Mouse (Mus musculus) megakaryocyte, adult 5-6 weeks (primary cell): ENCODE results near the gene Gm10642. TPM values are rescaled to one million over a fixed set of nuclear protein-coding genes. Genes with fewer than 3 reads are reported as not detected.

Experiments used
- ATAC-seq: 2 replicates; pipeline ENCODE4 v1.8.0; 2016; ENCODE audit warnings: mild to moderate bottlenecking, inconsistent platforms; ENCODE audit not compliant: poor library complexity, severe bottlenecking
- total RNA-seq, 2 experiments: library from RNA; stranded (forward) in 1 of 2; stranded (reverse) in 1 of 2; fragments of 153-499, 151-499 nt in 1 of 2; fragments of 221-1000, 200-1000 nt in 1 of 2; gene quantifications; 2 replicates each; pipeline versions ENCODE4 v1.2.3 to v1.2.4; 2015 to 2017

The Gm10642 gene
- total RNA-seq, 2 experiments from 2014 or later: 0.99 to 1.0 TPM

GRCm38 (mm10) chr9:70671772-70672579 lies 15.9 kb downstream of the Gm10642 start:
- peak; percentile 70 for ATAC-seq

GRCm38 (mm10) chr9:70673656-70674055 lies 17.6 kb downstream of the Gm10642 start:
- no peak for ATAC-seq

- ATAC-seq: no peak
Observed at GRCm38 (mm10) chr9:70675117-70675516, 19.1 kb downstream of the Gm10642 start.

- ATAC-seq: no peak
Observed at GRCm38 (mm10) chr9:70675961-70676360, 19.9 kb downstream of the Gm10642 start.

GRCm38 (mm10) chr9:70678682-70679131 lies 22.7 kb downstream of the Gm10642 start, which contains the start of gene Adam10:
Gene Adam10, plus strand, starts transcription at chr9:70678997.
- ATAC-seq: peak; percentile 96

GRCm38 (mm10) chr9:70679132-70680091 lies 23.4 kb downstream of the Gm10642 start:
- peak; percentile 11 for ATAC-seq

- ATAC-seq: no peak
Observed at GRCm38 (mm10) chr9:70682202-70682601, 26.2 kb downstream of the Gm10642 start.

GRCm38 (mm10) chr9:70688301-70688968 lies 32.4 kb downstream of the Gm10642 start:
- no peak for ATAC-seq

- no peak for ATAC-seq
Observed at GRCm38 (mm10) chr9:70689926-70690325, 33.9 kb downstream of the Gm10642 start.

GRCm38 (mm10) chr9:70690579-70690978 lies 34.5 kb downstream of the Gm10642 start:
- ATAC-seq: no peak

GRCm38 (mm10) chr9:70691772-70692693 lies 36.0 kb downstream of the Gm10642 start:
- ATAC-seq: 0 out of 2 replicates have a peak, but pooled peaks have one; percentile 12

- no peak for ATAC-seq
Observed at GRCm38 (mm10) chr9:70695723-70696122, 39.7 kb downstream of the Gm10642 start.

GRCm38 (mm10) chr9:70698090-70698489 lies 42.0 kb downstream of the Gm10642 start:
- no peak for ATAC-seq

GRCm38 (mm10) chr9:70703597-70704203 lies 47.6 kb downstream of the Gm10642 start:
- no peak for ATAC-seq

GRCm38 (mm10) chr9:70706444-70706843 lies 50.4 kb downstream of the Gm10642 start:
- peak; percentile 80 for ATAC-seq
